Mouse (Mus musculus) lung, embryonic 15.5 days (tissue): ENCODE measurements at regions not wholly inside any gene's neighbourhood (a gene's known extent, or its start where the extent isn't known, plus 50 kb on each side); places are given as distances from the start of the nearest gene placed in this dataset.

ENCODE experiments used
- ATAC-seq: fragments of 200-750 bp; cut with Nextera tagmentation; 2 replicates; pipeline ENCODE4 v1.8.0; 2017; ENCODE audit warnings: moderate number of reproducible peaks, borderline replicate concordance; ENCODE audit not compliant: low FRiP score, low TSS enrichment; ENCODE audit errors: extremely low read depth
- H3K27ac ChIP-seq: fragments of 300-500 bp; sonication (generic); 2 replicates; pipeline ENCODE4 v1.5.1; 2015; ENCODE audit warnings: moderate library complexity, mild to moderate bottlenecking, inconsistent platforms
- H3K27me3 ChIP-seq: fragments of 300-500 bp; sonication (generic); 2 replicates; pipeline ENCODE4 v1.6.1; 2015; ENCODE audit warnings: inconsistent platforms
- H3K36me3 ChIP-seq: fragments of 300-500 bp; sonication (generic); 2 replicates; pipeline ENCODE4 v1.6.1; 2015; ENCODE audit warnings: inconsistent platforms
- H3K4me1 ChIP-seq: fragments of 300-500 bp; sonication (generic); 2 replicates; pipeline ENCODE4 v1.6.1; 2015; ENCODE audit warnings: inconsistent platforms
- H3K4me2 ChIP-seq: fragments of 300-500 bp; sonication (generic); 2 replicates; pipeline ENCODE4 v1.6.1; 2015; ENCODE audit warnings: inconsistent platforms, mild to moderate bottlenecking, moderate library complexity
- H3K4me3 ChIP-seq: fragments of 300-500 bp; sonication (generic); 2 replicates; pipeline ENCODE4 v1.5.1; 2015; ENCODE audit warnings: mild to moderate bottlenecking, inconsistent platforms
- H3K9ac ChIP-seq: fragments of 300-500 bp; sonication (generic); 2 replicates; pipeline ENCODE4 v1.6.1; 2015; ENCODE audit warnings: inconsistent platforms
- H3K9me3 ChIP-seq: fragments of 300-500 bp; sonication (generic); 2 replicates; pipeline ENCODE4 v1.6.1; 2016; ENCODE audit warnings: inconsistent platforms
- WGBS: fragments of 180-500 bp; shearing (Covaris S2); methylation state at CpG from one replicate; pipeline ENCODE4 v1.1.7; 2015; 5-methylcytosine and 5-hydroxymethylcytosine counted together

GRCm38 (mm10) chr14:71033586-71033985 is 434.0 kb upstream of the Fam160b2 start:
- WGBS: 73% methylated on average over 2 of the region's 2 CpGs
- ATAC-seq: no peak
- H3K4me2 ChIP-seq: no peak overlapping the region

GRCm38 (mm10) chr14:71030164-71030880 is 430.7 kb upstream of the Fam160b2 start:
- Histone ChIP-seq H3K36me3 (no peaks in the 10 kb centered on the region), H3K27me3 (no peaks in the 10 kb centered on the region), H3K4me3 (no peak overlapping the region), H3K27ac (no peak overlapping the region), H3K9ac (no peak overlapping the region), H3K4me2 (no peak overlapping the region), H3K4me1 (0 out of 2 replicates have a peak, but pooled peaks cover 5% of the 10 kb centered on the region), H3K9me3 (no peaks in the 10 kb centered on the region)
- no peak for ATAC-seq
- 67% methylated on average over 9 of the region's 9 CpGs for WGBS

More at GRCm38 (mm10) chr14:71033586-71033985, 434.0 kb upstream of the Fam160b2 start:
- Histone ChIP-seq H3K27me3 (no peaks in the 10 kb centered on the region), H3K36me3 (no peaks in the 10 kb centered on the region), H3K4me3 (no peak overlapping the region), H3K4me1 (0 out of 2 replicates have a peak, but pooled peaks cover 5% of the 10 kb centered on the region), H3K9ac (no peak overlapping the region), H3K9me3 (no peaks in the 10 kb centered on the region), H3K27ac (no peak overlapping the region)
